Mouse (Mus musculus) kidney, adult 9 months (tissue): ENCODE data around the gene Adh1.

Experiments used
- DNase-seq: peaks from one replicate; pipeline ENCODE4 v3.0.0; 2022

Adh1 gene

DNA sequence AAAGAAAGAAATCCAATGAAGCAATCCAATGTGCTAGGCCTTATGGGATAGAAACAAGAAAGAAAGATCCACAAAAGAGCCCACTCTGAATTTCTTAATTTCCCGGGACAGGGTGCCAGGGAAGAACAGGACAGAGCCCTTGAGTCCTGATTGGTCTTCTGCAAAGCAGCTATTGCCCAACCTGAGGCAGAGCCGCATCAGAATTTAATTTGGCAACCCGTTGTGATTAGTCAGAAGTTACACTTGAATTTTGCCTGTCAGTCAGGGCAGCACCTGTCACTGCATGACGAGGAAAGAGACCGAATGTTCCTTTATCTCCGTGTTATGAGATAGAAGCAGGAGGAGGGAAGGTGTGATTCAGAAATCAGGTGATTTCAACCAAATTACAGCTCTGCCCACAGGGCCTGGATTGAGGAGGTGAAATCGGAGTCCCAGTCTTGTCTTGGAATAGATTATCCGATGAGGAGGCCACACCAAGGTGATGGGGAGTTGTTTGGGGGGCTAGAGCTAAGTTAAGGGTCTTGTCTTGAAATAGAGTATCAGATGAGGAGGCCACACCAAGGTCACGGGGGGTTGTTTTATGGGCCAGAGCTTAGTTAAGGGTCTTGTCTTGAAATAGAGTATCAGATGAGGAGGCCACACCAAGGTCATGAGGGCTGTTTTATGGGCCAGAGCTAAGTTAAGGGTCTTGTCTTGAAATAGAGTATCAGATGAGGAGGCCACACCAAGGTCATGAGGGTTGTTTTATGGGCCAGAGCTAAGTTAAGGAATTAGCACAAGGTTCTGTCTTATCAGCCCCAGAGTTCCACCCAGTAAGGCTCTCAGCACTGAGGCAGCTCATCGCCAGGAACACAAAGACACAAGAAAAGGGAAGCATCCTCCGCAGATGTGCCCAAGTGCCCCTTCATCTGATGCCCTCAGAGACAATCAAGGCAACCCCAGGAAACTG, at the start of gene Adh1:
Gene Adh1, plus strand, starts transcription at position 271 of the 949 bp plus-strand sequence.
- no peak for DNase-seq

DNA sequence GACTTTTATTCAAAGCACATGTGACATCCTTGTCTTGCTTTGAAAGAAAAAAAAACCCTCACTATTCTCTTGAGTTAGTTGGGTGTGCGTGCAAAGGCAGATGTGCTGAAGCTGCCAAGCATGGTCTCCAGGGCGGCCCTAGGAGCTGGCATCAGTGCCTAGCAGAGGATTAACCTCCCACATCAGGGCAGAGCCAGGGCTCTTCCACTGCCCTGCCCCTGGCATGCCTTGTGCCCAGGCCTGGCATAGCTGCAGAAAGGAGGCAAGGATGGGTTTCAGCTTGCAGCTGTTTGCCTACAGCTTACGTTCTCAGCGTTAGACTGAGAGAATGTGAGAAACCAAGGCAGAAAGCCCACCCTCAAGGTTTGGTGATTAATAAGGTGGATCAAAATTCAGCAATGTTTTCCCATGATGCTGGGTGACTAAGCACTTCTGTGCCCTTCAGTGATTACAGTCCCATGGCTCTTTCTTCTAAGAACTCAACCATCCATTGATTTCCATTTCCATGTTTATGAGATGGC, 48.3 kb upstream of the Adh1 start:
- DNase-seq, result no peak

DNA sequence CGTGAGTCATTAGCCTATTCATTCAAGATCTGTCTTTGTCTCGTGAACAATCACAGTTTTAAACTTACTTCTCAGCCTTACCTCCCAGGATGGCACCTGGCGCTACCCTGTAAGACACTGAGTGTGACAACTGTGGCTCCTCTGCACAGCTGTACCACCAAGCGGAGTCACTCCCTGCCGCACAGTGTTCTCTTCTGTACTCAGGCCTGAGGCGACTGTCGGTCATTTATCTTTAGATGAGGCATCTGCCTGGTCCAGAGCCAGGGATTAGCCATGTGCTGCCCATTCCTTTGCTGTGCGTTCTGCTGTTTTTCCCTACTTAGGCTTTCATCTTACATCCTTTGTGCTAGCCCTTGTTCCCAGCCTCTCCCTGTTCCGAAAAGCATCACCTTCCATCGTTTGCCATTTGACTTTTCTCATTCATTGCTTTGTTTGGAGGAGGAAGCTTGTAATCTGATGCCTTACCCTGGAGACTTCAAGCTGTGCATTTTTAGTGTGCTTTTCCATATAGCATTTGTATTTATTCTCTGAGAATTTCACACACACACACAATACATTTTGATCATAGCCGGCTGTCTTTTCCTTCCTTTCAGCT, 45.3 kb upstream of the Adh1 start:
- DNase-seq, result no peak

DNA sequence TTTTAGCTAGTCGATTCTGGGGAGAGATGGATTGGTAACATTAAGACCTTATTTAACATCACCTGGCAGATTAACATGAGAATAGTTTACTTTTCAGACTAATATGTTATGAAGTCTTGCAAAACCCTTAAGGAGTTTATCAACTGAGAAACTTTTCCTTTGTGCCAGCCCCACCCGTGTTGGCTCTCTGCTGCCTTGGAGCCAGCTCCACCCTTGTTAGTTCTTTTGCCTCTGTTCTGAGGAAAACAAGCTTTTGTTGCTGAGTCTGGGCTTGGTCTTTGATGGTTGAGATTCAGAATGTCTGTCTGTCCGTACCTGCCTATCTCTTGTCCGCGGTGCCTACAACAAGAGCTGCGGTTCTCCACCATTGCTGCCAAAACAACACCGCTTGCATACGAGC, 44.7 kb upstream of the Adh1 start:
- no peak for DNase-seq

DNA sequence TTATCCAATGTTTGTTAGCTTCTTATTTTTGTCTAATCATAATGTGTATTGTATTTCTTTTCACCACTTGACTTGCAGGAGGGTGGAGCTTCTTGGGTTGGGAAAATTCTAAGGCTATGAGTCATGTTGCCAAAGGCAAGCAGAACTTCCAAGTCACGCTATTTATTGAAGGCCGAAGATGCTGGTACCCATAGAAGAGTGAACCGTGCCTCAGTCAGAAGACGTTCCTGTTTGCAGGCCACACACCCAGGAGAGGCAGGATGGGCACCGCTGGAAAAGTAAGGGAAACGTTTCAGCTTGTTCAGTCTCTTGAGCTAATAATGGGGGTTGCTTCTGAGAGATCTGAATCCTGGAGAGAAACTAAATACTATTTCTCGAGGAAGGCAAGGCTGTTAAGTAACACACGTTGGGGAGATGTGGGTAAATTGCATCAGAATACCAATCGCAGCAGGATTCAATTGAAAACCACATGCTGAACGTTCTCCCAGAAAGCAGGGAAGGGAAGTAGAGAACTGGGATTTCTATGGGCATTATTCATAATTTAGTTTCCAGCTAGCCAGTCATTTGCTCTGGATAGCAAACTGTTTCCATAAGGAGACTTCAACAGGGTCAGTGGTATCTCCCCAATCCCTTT, 43.0 kb upstream of the Adh1 start, which contains the start of gene Adh7:
Gene Adh7, plus strand, starts transcription at position 130 of the 634 bp plus-strand sequence.
- no peak for DNase-seq

DNA sequence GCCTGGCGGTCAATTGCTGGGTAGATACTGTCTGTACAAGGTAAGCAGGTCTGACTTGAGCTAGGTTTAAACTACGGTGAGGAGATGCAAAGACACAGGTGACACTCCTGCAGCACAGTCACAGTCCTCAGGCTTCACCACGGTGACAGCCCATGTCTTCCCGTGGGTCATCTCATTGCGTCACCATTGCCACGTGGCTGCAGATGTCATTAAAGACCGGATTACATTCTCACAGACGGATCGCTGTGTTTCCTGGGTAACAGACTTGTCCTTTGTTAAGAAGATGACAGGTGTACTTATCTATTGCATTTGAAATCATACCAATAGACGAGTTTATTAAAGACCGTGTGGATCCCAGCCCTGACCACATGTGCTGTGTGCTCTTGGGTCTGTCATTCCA, 39.7 kb upstream of the Adh1 start:
- no peak for DNase-seq

DNA sequence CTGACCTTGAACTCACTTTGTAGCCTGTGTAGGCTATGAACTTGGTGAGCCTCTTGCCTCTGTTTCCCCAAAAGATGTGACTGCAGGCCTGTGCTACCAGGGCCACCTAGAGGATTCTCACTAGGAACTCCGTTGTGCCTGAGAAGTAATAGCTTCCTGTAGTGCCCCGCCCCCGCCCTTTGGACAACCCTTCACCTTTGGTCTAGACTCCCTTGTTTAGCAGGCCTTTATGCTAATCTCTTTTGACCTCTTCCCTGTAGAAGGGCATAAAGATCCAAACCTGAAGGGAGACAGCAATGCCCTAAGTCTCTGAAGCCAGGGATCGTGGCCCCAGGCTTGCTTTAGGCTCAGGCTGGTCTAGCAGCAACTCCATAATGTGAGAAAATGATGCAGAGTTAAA, 38.3 kb upstream of the Adh1 start:
- no peak for DNase-seq

DNA sequence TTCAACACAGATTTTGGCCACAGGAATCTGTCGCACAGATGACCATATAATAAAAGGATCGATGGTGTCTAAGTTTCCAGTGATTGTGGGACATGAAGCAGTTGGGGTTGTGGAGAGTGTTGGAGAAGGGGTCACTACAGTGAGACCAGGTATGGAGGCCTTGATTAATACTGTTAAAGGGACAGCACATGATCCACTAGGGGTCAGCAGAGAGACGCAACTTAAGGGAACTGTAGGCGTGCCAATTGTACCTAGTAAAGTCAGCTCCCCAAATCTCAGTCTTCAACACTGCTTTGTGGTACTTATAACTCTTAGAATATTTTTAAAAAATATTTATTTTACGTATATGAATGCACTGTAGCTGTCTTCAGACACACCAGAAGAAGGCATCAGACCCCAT, 37.8 kb upstream of the Adh1 start:
- peak; percentile 91 for DNase-seq

DNA sequence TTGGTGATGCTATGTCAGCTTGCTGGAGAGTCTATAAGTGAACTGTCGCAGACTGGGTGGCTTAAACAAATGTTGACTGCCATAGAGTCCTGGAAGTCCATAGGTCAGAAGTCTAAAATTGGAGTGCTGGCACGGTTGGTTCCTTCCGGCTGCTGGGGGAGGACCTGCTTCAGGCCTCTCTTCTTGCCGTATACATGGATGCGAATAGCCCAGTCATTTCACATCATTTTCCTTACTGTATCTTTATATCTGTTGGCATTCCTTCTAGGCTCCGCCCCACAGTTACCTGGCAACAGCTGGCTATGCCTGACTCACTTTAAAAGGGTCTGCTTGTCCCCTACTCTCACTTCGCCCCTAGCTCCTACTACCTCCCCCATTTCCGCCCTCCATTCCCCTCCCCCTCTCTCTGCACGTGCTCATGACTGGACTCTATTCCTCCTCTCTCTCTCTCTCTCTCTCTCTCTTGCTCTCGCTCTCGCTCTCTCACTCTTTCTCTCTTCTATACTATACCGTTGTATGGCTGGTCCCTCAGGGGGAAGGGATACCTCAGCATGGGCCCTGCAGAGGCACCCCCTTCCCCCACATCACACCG, 36.3 kb upstream of the Adh1 start:
- DNase-seq, result no peak

DNA sequence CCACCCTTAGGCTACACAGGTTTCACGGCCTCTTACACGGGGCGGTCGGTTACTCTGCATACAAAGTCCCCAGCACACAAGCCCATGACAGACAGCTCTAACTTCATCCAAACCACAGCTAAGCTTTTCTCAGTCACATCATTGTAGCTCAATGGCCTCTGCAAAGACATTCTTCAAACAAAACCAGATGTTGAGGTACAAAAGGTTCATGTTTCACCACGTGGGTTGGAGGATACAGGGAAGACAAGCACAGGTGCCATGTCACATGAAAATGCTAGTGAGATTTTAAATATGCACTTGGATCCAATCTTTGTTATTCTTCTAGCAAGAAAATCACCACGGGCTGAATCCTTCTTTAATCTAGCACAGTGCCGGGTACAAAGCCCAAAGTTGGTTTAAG, 35.5 kb upstream of the Adh1 start:
- DNase-seq, result no peak

DNA sequence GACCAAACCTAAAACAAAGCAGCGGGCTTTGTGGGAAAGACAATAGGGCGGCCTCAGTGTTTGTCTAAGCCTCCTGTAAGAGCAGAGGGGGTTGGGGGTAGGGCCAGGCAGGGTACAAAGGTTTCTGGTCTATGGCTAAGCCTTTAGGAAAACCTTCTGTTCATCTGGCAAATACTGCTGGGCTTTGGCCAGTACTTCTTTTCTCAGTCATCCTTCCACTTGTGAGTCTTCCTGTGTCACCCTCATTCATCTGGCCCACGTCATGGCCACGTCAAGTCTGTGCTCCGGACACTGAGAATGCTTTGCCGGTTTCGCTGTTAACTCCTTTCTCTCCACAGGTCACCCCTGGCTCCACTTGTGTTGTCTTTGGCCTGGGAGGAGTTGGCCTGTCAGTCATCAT, 34.9 kb upstream of the Adh1 start:
- DNase-seq, result peak; percentile 66

DNA sequence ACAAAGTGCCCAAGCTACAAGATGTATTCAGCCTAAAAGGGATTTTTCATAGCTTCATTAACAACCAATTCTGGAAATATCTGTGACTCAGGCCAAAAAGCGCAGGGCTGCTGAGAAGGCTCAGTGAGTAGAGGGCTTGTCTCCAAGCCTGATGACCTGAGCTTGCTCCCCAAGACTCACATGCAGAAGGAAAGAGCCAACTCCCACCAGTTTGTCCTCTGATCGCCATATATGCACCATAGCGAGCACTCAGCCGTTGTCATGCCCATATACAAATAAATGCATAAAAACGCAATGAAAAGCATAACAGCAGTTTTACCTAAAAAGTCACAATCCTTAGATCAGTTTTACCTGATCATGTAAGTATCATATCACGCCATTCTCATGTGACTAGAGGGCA, 34.3 kb upstream of the Adh1 start:
- no peak for DNase-seq

DNA sequence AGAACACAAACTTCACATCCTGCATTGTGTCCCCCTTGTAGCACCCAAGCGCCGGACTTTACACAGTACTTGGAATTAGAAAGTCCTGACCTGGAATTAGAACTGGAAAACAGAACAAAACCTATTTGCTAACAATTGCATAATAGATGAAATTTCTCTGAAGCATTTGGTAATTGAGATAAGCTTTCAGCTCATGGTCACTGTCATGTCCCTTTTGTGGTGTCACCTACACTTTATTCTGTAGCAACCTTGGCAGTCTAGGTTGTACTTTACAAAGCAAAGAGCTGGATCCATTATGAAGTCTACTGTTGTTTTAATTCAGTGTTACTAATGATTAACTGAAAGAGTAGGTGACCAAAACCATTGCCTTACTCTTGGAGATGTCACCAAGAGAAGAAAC, 33.7 kb upstream of the Adh1 start:
- no peak for DNase-seq

DNA sequence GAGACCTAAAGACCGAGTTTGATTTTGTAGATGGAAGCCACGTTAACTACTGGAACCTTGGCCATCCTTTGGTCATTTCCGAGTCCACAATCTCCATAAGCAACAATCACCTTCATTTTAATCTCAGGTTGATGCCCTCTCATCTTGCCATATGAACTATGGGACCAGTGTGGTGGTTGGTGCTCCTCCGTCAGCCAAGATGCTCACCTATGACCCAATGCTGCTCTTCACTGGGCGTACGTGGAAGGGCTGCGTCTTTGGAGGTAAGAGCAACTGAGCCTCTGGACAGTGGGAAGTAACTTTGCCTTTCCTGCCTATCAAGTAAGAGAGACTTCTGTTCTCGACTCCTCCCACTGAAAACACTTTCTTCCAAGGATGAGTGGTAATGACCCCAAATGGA, 33.0 kb upstream of the Adh1 start:
- DNase-seq, result no peak

DNA sequence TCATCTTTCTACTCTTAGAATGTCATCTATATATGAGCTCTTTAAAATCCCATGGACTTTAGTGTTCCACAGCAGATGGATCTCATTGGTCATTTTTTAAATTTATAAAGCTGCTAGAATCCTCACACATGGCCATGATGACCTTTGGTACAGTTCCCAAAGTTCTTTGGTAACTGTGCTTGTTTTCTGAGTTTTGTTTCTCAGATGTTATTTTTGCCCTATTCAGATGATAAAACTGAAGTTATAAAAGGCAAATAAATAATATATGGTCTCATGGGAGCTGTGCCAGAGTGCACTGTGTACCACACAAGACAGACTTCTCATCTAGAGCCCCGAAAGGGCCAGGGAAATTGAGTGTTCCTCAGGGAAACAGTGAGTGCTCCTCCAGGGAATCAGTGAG, 31.3 kb upstream of the Adh1 start:
- DNase-seq, result no peak

DNA sequence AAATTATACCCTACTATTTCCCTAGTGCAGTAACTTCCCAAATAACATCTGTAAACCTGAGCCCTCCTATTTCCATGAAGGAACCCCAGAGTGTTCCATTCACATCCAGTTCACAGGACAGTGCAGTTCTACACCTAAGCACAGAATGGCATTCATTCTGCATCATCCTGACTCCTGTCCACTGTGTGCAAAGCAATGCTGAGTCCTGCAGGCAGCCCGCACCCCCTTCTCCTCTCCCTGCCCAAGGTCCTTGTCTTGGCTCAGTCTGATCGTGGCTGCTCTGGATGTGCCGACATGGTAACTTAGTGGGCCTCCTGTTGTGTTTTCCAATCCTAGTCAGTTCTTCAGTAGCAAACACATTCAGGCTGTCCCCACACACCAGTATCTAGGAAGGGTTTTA, 30.5 kb upstream of the Adh1 start:
- DNase-seq, result no peak

DNA sequence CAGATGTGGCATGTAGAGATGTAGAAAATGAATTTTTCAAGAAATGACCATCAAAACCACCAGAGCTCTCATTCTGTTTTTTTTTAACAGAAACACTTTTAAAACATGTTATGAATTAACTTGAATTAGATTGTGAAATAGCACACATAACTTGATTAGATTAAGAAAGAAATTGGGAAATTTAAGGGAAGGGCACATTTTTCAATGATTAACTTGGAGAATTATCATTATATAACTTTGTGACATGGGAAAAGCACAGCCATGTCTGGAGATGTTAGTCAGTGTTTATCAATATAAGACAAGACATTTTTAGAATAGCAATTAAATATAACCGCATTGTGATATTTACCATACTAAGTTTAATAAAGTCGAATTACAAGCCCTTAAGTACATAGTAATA, 29.3 kb upstream of the Adh1 start:
- DNase-seq, result no peak

DNA sequence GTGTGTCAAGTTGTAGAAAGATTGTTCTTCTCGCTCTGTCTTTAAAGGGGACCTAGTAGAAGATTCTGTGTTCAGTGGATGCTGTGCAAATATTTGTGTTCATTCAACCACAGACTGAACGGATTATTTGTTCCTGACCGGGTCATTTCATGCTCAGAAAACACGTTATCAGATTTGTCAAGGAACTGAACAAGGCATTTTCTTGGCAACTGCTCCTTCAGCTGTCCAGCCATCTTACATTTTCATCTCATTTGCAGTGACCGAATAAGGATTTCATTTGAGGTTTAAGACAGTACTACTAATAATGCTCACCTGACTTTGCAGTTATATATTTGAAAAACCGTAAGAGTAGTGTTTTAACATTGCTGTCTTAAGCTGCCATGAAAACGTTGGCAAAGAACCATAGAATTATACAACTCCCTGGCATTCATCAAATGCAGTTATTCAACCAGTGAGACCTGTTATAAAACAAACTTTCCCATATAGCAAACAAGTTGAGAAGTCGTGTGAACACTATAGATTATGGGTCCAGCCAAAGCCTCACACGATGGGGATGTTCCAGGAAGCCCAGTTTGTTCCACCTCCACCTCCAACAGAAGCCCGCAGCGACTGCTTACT, 24.1 kb upstream of the Adh1 start:
- DNase-seq, result no peak

DNA sequence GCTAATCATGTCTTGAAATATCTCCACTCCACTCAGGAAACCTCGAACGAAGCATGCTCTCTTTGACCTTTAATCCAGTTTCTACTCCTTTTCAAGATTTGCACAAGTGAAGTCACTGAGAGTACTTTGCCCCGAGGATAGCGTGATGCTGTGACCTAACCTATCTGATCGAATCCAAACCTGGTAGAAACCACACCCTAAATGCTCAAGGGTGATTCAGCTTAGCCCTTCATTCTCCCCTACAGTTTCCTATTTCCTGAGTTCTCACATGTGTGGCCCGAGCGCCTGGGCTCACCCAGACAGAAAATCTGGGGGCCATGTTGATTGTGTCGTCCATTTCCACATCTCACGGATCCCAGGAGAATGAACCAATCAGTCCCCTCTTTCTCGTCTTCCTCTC, 22.7 kb upstream of the Adh1 start:
- no peak for DNase-seq

DNA sequence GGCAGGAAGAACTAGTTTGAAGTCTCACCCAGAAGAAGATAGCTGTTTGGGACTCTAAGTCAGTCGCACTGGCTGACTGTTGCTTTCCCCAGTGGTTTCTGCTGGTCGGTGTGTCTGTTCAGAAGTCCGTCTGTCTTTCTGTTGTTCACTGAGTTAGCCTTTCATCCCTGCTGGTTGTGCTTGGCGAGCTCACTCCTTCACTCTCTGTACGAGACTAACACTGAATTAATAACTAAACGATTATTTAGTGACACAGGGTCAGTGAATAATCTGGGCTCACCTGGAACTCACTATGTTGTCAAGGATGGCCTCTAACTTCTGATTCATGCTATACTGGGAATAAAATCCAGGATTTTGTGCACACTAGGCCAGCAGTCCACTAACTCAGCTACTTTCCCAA, 21.3 kb upstream of the Adh1 start:
- peak; percentile 70 for DNase-seq

DNA sequence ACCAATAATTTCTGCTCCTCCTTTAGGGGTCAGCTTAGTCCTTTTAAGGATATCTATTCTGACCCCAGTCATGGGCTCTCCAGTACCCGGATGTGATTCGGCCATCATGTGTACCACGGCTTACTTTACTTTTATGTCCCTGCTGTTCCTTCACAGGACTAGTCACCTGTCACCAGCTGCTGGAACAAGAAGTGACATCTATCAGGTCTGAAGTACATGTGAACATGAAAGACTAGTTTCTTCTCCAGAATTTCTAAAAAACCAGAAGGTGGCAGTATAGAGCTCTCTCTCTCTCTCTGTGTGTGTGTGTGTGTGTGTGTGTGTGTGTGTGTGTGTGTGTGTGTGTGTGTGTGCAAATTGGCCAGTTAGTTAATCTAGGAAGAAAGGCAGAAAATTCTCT, 20.4 kb upstream of the Adh1 start:
- DNase-seq, result peak; percentile 48

DNA sequence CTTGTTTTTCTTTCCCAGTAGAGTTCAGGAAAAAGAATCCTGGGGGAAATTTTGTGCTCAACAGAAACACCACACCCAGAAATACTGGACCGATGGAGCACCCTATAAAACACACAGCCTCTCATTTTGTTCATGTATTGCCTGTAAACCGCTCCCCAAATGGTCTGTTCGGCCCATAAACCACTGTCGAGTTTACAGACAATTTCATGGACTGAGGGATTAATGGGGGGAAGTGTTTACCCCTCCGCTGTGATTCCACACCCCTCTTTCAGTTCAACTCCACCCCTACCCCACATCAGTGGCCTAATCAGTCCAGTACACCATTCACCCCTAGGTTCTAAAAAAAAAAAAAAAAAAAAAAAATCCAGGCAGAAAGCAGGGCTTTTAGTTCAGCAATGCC, 19.8 kb upstream of the Adh1 start:
- DNase-seq, result no peak

DNA sequence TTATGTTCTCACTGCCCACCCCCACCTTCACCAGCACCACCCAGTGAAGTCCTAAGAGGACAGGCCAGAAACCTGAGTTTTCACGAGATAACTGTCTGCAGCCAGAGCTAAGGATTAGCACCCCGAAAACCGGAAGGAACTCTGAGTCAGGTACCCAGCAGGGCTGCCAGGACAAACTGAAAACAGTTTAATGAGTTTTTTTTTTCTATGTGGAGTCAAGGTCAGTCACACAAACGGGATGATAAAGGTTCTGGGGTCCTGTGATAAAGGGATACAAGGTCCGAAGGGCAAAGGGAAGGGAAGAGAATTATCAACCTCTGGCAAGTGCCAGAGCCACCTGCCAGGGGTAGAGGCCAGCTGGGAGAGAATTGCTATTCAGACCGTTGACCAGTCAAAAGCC, 19.4 kb upstream of the Adh1 start:
- DNase-seq, result peak; percentile 82
